Mouse (Mus musculus): Measurements from ENCODE around the gene Cfap298.
A peak's percentile ranks its signal among the peaks of the same experiment; 100 is the strongest.

The Cfap298 gene

GRCm38 (mm10) chr16:90916040-90916481, 18.9 kb downstream of the Cfap298 start:
- DNase-seq (ENCODE audit: low read depth, low spot score) = no peak

GRCm38 (mm10) chr16:90911766-90912165, 23.1 kb downstream of the Cfap298 start:
- peak; percentile 30 for DNase-seq (ENCODE audit: low read depth, low spot score)

GRCm38 (mm10) chr16:90910855-90911533, 23.9 kb downstream of the Cfap298 start:
- DNase-seq (ENCODE audit: low read depth, low spot score) = peak; percentile 56

- DNase-seq (ENCODE audit: low read depth, low spot score) = no peak
Measured at GRCm38 (mm10) chr16:90907250-90907649, 27.7 kb downstream of the Cfap298 start.

- peak; percentile 56 for DNase-seq (ENCODE audit: low read depth, low spot score)
Measured at GRCm38 (mm10) chr16:90903300-90903699, 31.6 kb downstream of the Cfap298 start.

GRCm38 (mm10) chr16:90901364-90901763, 33.5 kb downstream of the Cfap298 start:
- no peak for DNase-seq (ENCODE audit: low read depth, low spot score)

GRCm38 (mm10) chr16:90899498-90899897, 35.4 kb downstream of the Cfap298 start:
- no peak for DNase-seq (ENCODE audit: low read depth, low spot score)

- no peak for DNase-seq (ENCODE audit: low read depth, low spot score)
Measured at GRCm38 (mm10) chr16:90897651-90898050, 37.3 kb downstream of the Cfap298 start.

GRCm38 (mm10) chr16:90893792-90894191, 41.1 kb downstream of the Cfap298 start:
- DNase-seq (ENCODE audit: low read depth, low spot score) = no peak

- no peak for DNase-seq (ENCODE audit: low read depth, low spot score)
Measured at GRCm38 (mm10) chr16:90893019-90893418, 41.9 kb downstream of the Cfap298 start.

- DNase-seq (ENCODE audit: low read depth, low spot score) = no peak
Measured at GRCm38 (mm10) chr16:90892081-90892480, 42.8 kb downstream of the Cfap298 start.

- DNase-seq (ENCODE audit: low read depth, low spot score) = no peak
Measured at GRCm38 (mm10) chr16:90891601-90892000, 43.3 kb downstream of the Cfap298 start.

GRCm38 (mm10) chr16:90890683-90891082, 44.2 kb downstream of the Cfap298 start:
- DNase-seq (ENCODE audit: low read depth, low spot score) = no peak

GRCm38 (mm10) chr16:90885781-90886565, 48.9 kb downstream of the Cfap298 start:
- no peak for DNase-seq (ENCODE audit: low read depth, low spot score)

- no peak for DNase-seq (ENCODE audit: low read depth, low spot score)
Measured at GRCm38 (mm10) chr16:90885351-90885750, 49.6 kb downstream of the Cfap298 start.

GRCm38 (mm10) chr16:90882501-90882977, 52.4 kb downstream of the Cfap298 start:
- DNase-seq (ENCODE audit: low read depth, low spot score) = no peak

- DNase-seq (ENCODE audit: low read depth, low spot score) = peak; percentile 79
Measured at GRCm38 (mm10) chr16:90878135-90878860, 56.6 kb downstream of the Cfap298 start.
